Mouse (Mus musculus) intestine, postnatal 0 days (tissue): ENCODE results near the gene Rxra. TPM values are rescaled to one million over a fixed set of nuclear protein-coding genes. Genes with fewer than 3 reads are reported as not detected.

Experiments used
- ATAC-seq: fragments of 200-750 bp; cut with Nextera tagmentation; 2 replicates; pipeline ENCODE4 v1.8.0; 2017; ENCODE audit warnings: mild to moderate bottlenecking, moderate TSS enrichment, moderate library complexity
- H3K27ac ChIP-seq: fragments of 300-500 bp; sonication (generic); 2 replicates; pipeline ENCODE4 v1.5.1; 2014; ENCODE audit warnings: mild to moderate bottlenecking, low read depth, low read length, moderate library complexity
- H3K27me3 ChIP-seq: fragments of 300-500 bp; sonication (generic); replicated peaks from 2 replicates; pipeline ENCODE4 v1.6.1; 2014; ENCODE audit warnings: low read length, mixed read lengths; ENCODE audit not compliant: control insufficient read depth, insufficient read depth
- H3K36me3 ChIP-seq: fragments of 300-500 bp; sonication (generic); 2 replicates; pipeline ENCODE4 v1.6.1; 2014; ENCODE audit warnings: mild to moderate bottlenecking, moderate library complexity; ENCODE audit not compliant: control insufficient read depth, insufficient read depth
- H3K4me1 ChIP-seq: fragments of 300-500 bp; sonication (generic); replicated peaks from 2 replicates; pipeline ENCODE4 v1.6.1; 2014; ENCODE audit warnings: antibody characterized with exemption, low read length, mixed read lengths; ENCODE audit not compliant: control insufficient read depth, insufficient read depth
- H3K4me2 ChIP-seq: fragments of 300-500 bp; sonication (generic); replicated peaks from 2 replicates; pipeline ENCODE4 v1.6.1; 2014; ENCODE audit warnings: low read depth, mild to moderate bottlenecking, moderate library complexity
- H3K4me3 ChIP-seq: fragments of 300-500 bp; sonication (generic); 2 replicates; pipeline ENCODE4 v1.5.1; 2014; ENCODE audit warnings: low read depth, low read length
- H3K9ac ChIP-seq: fragments of 300-500 bp; sonication (generic); 2 replicates; pipeline ENCODE4 v1.6.1; 2014; ENCODE audit warnings: mild to moderate bottlenecking, low read depth, low read length
- H3K9me3 ChIP-seq: fragments of 300-500 bp; sonication (generic); 2 replicates; pipeline ENCODE4 v1.6.1; 2016; ENCODE audit warnings: mixed run types; ENCODE audit not compliant: control insufficient read depth
- CTCF ChIP-seq: sonication (generic); IDR thresholded peaks from 2 replicates; pipeline ENCODE4 v1.5.1; 2016; ENCODE audit warnings: low read depth, mild to moderate bottlenecking, control low read depth, antibody characterized with exemption, moderate library complexity
- WGBS: fragments of 180-500 bp; shearing (Covaris S2); extraction: QIAGEN DNeasy Blood & Tissue Kit; methylation state at CpG from one replicate; pipeline ENCODE4 v1.1.7; 2014; 5-methylcytosine and 5-hydroxymethylcytosine counted together
- polyA plus RNA-seq: library from polyadenylated mRNA; unstranded; fragments of >200 nt; fragmentation: Nextera tagmentation; extraction: Ambion mirVana; gene quantifications from 2 replicates; pipeline ENCODE4 v1.2.1, GENCODE M21; 2015

The Rxra gene
- polyA plus RNA-seq, 1 experiment from 2014 or later, result 9.0 TPM

GRCm38 (mm10) chr2:27724729-27725316 is 48.6 kb downstream of the Rxra start:
- no peak for ATAC-seq
- Histone ChIP-seq H3K36me3 (0 out of 2 replicates have a peak, but pooled peaks cover 3% of the 10 kb centered on the region), H3K4me1 (peaks cover 4% of the 10 kb centered on the region; the same call in 1 of the 2 replicates), H3K9me3 (no peaks in the 10 kb centered on the region), H3K4me2 (no peak overlapping the region), H3K4me3 (no peak overlapping the region), H3K27ac (no peak overlapping the region), H3K27me3 (no peaks in the 10 kb centered on the region), H3K9ac (no peak overlapping the region)
- no peak for TF ChIP-seq CTCF
- WGBS, result 88% methylated on average over 9 of the region's 9 CpGs

DNA sequence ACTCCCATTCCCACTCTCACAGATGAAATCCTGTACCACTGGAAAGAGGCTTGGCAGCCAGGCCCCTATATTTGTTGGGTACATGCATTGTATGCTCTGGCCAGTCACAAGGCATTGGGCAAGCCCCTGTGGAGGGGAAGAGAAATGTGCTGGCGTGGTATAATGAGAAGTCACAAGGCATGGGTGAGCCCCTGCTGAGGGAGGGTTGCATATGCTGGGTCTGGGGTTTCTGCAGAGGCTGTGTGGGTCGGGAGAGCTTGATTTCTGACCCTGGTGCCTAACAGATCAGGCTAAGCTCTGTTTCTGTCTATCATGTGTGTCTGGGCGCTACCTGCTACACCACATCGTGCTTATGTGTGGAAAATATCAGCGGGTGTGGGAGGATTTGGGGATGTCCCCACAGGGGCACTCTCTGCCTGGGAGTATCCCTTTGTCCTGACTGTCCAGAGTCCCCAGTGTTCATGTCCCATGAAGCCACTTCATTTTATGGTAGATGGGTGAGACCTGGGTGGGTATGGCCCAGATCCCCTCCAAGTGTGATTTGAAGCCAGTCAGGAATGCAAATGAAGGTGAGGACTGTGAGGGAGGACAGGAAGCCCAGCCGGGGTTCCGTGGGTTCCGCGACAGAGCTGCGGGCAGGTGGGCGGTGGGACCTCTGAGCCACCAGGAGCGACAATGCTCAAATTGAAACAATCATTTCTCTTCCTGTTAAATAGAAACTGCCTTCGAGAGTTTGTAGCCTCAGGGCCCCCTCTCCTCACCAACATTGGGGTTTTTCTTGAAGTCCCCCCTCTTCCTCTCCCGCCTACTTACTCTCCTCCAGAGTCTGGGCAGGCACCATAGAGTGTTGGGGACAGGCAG is 52.0 kb downstream of the Rxra start:
- 74% methylated on average over 14 of the region's 14 CpGs for whole genome bisulfite sequencing
- no peak for ATAC-seq
- Histone ChIP-seq H3K9me3 (no peaks in the 10 kb centered on the region), H3K36me3 (0 out of 2 replicates have a peak, but pooled peaks cover 3% of the 10 kb centered on the region), H3K27me3 (no peaks in the 10 kb centered on the region), H3K27ac (no peak overlapping the region), H3K9ac (no peak overlapping the region), H3K4me2 (no peak overlapping the region), H3K4me1 (no peaks in the 10 kb centered on the region), H3K4me3 (no peak overlapping the region)
- TF ChIP-seq CTCF, result no peak

- no peak overlapping the region for H3K9ac ChIP-seq
- WGBS, result 71% methylated on average over 4 of the region's 4 CpGs
- no peak for ATAC-seq
- H3K4me3 ChIP-seq, result no peak overlapping the region
- 0 out of 2 replicates have a peak, but pooled peaks cover 3% of the 10 kb centered on the region for H3K36me3 ChIP-seq
- H3K4me1 ChIP-seq, result no peaks in the 10 kb centered on the region
- no peaks in the 10 kb centered on the region for H3K27me3 ChIP-seq
- no peak overlapping the region for H3K27ac ChIP-seq
- TF ChIP-seq CTCF, result no peak
- no peaks in the 10 kb centered on the region for H3K9me3 ChIP-seq
- no peak overlapping the region for H3K4me2 ChIP-seq
Observed at GRCm38 (mm10) chr2:27729009-27729408, 52.8 kb downstream of the Rxra start.

DNA sequence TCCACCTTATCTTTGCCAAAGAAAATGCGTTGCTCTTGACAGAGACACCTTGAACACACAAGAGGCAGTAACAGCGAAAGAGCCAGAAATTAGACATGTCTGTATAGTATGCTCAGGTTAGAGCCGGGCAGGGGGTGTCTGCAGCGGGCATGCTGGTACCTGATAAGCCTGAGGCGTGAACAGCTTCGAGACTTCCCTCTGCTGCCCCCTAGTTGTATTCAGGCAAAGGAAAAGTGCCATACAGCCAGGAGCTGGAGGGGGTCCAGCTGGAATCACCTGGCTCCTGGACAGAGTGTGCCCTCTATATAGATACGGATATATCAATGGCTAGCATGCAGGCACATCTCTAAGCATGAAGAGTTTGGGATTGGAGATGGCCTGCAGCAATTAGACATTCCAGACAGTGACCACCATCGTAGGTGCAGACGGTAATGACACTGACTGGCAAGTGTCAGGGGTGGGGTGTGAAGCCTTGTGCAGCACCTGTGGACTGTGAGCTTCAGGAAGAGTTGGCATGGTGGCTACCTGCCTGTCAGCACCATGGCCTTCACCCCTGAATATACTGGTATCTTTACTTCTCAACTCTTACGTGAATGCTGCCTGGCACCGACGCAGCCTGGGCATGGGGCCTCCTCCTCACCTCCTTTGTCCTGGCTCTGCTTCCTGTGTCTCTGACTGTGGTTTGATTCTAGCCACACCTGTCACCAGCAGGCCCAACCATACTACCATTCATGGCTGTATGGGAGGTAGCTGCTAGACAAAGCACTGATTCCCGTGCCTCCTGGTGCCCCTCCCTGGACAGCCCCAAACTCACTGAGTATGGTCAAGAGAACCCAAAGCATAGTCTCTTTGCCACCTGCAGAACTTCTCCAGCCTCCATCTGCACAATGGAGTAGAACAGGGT is 54.0 kb downstream of the Rxra start:
- H3K4me3 ChIP-seq, result no peak overlapping the region
- no peak overlapping the region for H3K9ac ChIP-seq
- ATAC-seq, result 0 out of 2 replicates have a peak, but pooled peaks have one; percentile 34
- 0 out of 2 replicates have a peak, but pooled peaks cover 3% of the 10 kb centered on the region for H3K36me3 ChIP-seq
- H3K27me3 ChIP-seq, result no peaks in the 10 kb centered on the region
- H3K9me3 ChIP-seq, result no peaks in the 10 kb centered on the region
- 64% methylated on average over 13 of the region's 13 CpGs for WGBS
- peak; percentile 74 for TF ChIP-seq CTCF
- no peak overlapping the region for H3K27ac ChIP-seq
- peaks cover 4% of the 10 kb centered on the region; the same call in 1 of the 2 replicates for H3K4me1 ChIP-seq
- no peak overlapping the region for H3K4me2 ChIP-seq

- 45% methylated on average over 2 of the region's 2 CpGs for WGBS
- Histone ChIP-seq H3K4me2 (no peak overlapping the region), H3K27ac (no peak overlapping the region), H3K9ac (no peak overlapping the region), H3K4me3 (no peak overlapping the region), H3K36me3 (peaks cover 13% of the 10 kb centered on the region; the same call in 1 of the 2 replicates), H3K9me3 (no peaks in the 10 kb centered on the region), H3K27me3 (no peaks in the 10 kb centered on the region), H3K4me1 (peaks cover 4% of the 10 kb centered on the region; the same call in 1 of the 2 replicates)
- no peak for ATAC-seq
- no peak for TF ChIP-seq CTCF
Observed at GRCm38 (mm10) chr2:27733021-27733420, 56.8 kb downstream of the Rxra start.
